ENCODE assay signal across 10 mouse cellular contexts in genomic region chr9:62497135-62498092, GRCm38 (mm10). TPM values are rescaled to one million over a fixed set of nuclear protein-coding genes. Genes with fewer than 3 reads are reported as not detected.
DNase-seq lines count a peak whose midpoint lies in the region; ATAC-seq and TF ChIP-seq lines count a peak whose summit lies in the region.
"Had no signal": no experiment of that assay in that cellular context is flagged by ENCODE, and none has a peak within 500 bp of the region (broad histone marks: within the 10 kb centered on the region; RNA-seq: fewer than 3 reads in every experiment).

No protein-coding gene starts in this region.

- H3K9me3 ChIP-seq in heart, embryonic 12.5 days (replicated peaks), result no peaks in the 10 kb centered on the region
- no peaks in the 10 kb centered on the region for H3K9me3 ChIP-seq in forebrain, postnatal 0 days (ENCODE audit: low read length)
- H3K9me3 ChIP-seq in midbrain, embryonic 13.5 days, result no peaks in the 10 kb centered on the region

- H3K27ac ChIP-seq in heart, embryonic 12.5 days (ENCODE audit: poor library complexity, severe bottlenecking), result peak overlapping the region; percentile 67
- H3K27ac ChIP-seq in forebrain, postnatal 0 days (ENCODE audit: low read depth, low read length), result peak overlapping the region; percentile 41; the same call in 1 of the 2 replicates
- H3K27ac ChIP-seq in midbrain, embryonic 13.5 days, result peak overlapping the region; percentile 56; the same call in 1 of the 2 replicates

- peaks cover 18% of the 10 kb centered on the region; the same call in 1 of the 2 replicates for H3K4me1 ChIP-seq in heart, embryonic 12.5 days (replicated peaks)
- 0 out of 2 replicates have a peak, but pooled peaks cover 2% of the 10 kb centered on the region for H3K4me1 ChIP-seq in forebrain, postnatal 0 days (ENCODE audit: insufficient read depth)
- H3K4me1 ChIP-seq in midbrain, embryonic 13.5 days (replicated peaks), result peaks cover 14% of the 10 kb centered on the region

- no peak for DNase-seq in heart, postnatal 25 days (ENCODE audit: low spot score)
- no peak for DNase-seq in forebrain, postnatal 0 days
- DNase-seq in spleen, postnatal 10 days (ENCODE audit: low spot score in 2 of 2), result no peak
- no peak for DNase-seq in ovary, postnatal 36 days (ENCODE audit: low spot score)
- DNase-seq in spleen, postnatal 4 days (ENCODE audit: low spot score in 2 of 2), result no peak

- no peaks in the 10 kb centered on the region for H3K36me3 ChIP-seq in heart, embryonic 12.5 days
- H3K36me3 ChIP-seq in forebrain, postnatal 0 days (ENCODE audit: insufficient read depth), result no peaks in the 10 kb centered on the region
- no peaks in the 10 kb centered on the region for H3K36me3 ChIP-seq in midbrain, embryonic 13.5 days

- no peak overlapping the region for H3K9ac ChIP-seq in heart, embryonic 12.5 days
- H3K9ac ChIP-seq in forebrain, postnatal 0 days, result no peak overlapping the region
- no peak overlapping the region for H3K9ac ChIP-seq in midbrain, embryonic 13.5 days (replicated peaks)

- TF ChIP-seq CTCF in forebrain, postnatal 0 days (IDR thresholded peaks at IDR 0.05; ENCODE audit: low read depth), result no peak

- H3K27me3 ChIP-seq in heart, embryonic 12.5 days (replicated peaks), result no peaks in the 10 kb centered on the region
- H3K27me3 ChIP-seq in forebrain, postnatal 0 days (ENCODE audit: insufficient read depth, low read length), result no peaks in the 10 kb centered on the region
- H3K27me3 ChIP-seq in midbrain, embryonic 13.5 days, result 0 out of 2 replicates have a peak, but pooled peaks cover 3% of the 10 kb centered on the region

- 49% methylated on average over 18 of the region's 18 CpGs for WGBS in heart, embryonic 12.5 days
- WGBS in forebrain, postnatal 0 days, result 58% methylated on average over 18 of the region's 18 CpGs
- WGBS in midbrain, embryonic 13.5 days, result 75% methylated on average over 18 of the region's 18 CpGs

- no peak overlapping the region for H3K4me2 ChIP-seq in heart, embryonic 12.5 days
- H3K4me2 ChIP-seq in forebrain, postnatal 0 days (ENCODE audit: low read depth), result no peak overlapping the region
- H3K4me2 ChIP-seq in midbrain, embryonic 13.5 days (replicated peaks), result no peak overlapping the region

- H3K4me3 ChIP-seq in heart, embryonic 12.5 days, result no peak overlapping the region
- no peak overlapping the region for H3K4me3 ChIP-seq in forebrain, postnatal 0 days (ENCODE audit: low read depth, low read length)
- no peak overlapping the region for H3K4me3 ChIP-seq in midbrain, embryonic 13.5 days (replicated peaks)

- peak; percentile 55; the same call in 1 of the 2 replicates for ATAC-seq in heart, embryonic 12.5 days (ENCODE audit: insufficient number of reproducible peaks, low FRiP score)
- peak; percentile 47 for ATAC-seq in CD4-positive, CD25-positive, alpha-beta regulatory T cell, adult 4 months
- ATAC-seq in forebrain, postnatal 0 days, result peak; percentile 54
- ATAC-seq in midbrain, embryonic 13.5 days, result no peak

- intact Hi-C loops in heart, postnatal 25 days (cut with DNase I), result no loop called here

RNA-seq across cellular contexts. Expression of gene Coro2b, which starts 39.4 kb away (rescaled TPM):
- polyA plus RNA-seq in heart, embryonic 12.5 days (2016; fragmentation: Nextera tagmentation; extraction: Ambion mirVana), result 5.8 and 6.0 TPM in 2 replicates
- total RNA-seq in heart, postnatal 25 days (2021), result 10 to 100 TPM in 1 of 2 experiments, 1 to 10 TPM in 1; 9.5 to 15.1 TPM
- polyA plus RNA-seq in CD4-positive, CD25-positive, alpha-beta regulatory T cell, adult 4 months (2017; shearing (Covaris generic)), result 1 to 10 TPM; 2.7 to 3.6 TPM
- 43.3 and 53.2 TPM in 2 replicates for total RNA-seq in forebrain, postnatal 0 days (2014; rRNA removed)
- 24.7 and 31.6 TPM in 2 replicates for polyA plus RNA-seq in forebrain, postnatal 0 days (2015; fragmentation: Nextera tagmentation; extraction: Ambion mirVana)
- polyA plus RNA-seq in midbrain, embryonic 13.5 days (2015; fragmentation: Nextera tagmentation; extraction: Ambion mirVana), result 28.4 and 34.7 TPM in 2 replicates
- total RNA-seq: MEL; monocyte, adult 5-6 weeks had no signal
